Mouse (Mus musculus): ENCODE data around the gene Diras2. TPM values are rescaled to one million over a fixed set of nuclear protein-coding genes. Genes with fewer than 3 reads are reported as not detected.

Gene Diras2
- polyA plus RNA-seq, 1 experiment, result not detected

GRCm38 (mm10) chr13:52561367-52562165 is 30.5 kb upstream of the Diras2 start:
- Histone ChIP-seq H3K4me1 (ENCODE audit: control insufficient read depth, insufficient read depth, low read length) (no peaks in the 10 kb centered on the region; the same call in 1 of the 2 replicates), H3K27ac (ENCODE audit: insufficient read depth, low read depth, low read length) (no peak overlapping the region), H3K4me3 (ENCODE audit: insufficient read depth, low read depth, low read length) (no peak overlapping the region)
- TF ChIP-seq POLR2A (IDR thresholded peaks at IDR 0.05; ENCODE audit: insufficient read depth, low read depth, low read length) (no peak), CTCF (IDR thresholded peaks at IDR 0.05; ENCODE audit: insufficient read depth, low read depth, low read length) (no peak)
- WGBS, result 78% methylated on average over 8 of the region's 8 CpGs

DNA sequence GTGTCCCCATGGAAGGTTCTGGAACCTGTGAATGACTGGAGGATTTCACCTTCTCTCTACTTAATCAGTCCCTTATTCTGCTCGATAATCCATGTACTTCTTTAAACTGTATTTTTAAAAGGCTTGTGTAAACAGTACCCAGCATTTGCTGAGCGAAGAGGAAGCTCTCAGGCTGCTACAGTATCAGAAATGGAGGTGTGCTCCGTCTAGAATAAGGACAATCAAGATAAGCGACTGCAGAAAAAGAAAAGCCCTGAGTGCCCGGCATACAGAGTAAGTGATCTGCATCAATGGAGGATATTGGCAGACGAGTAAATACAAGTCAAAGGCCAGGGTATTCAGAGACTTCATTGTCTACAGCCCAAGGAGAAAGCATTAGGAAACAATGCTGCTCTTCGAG is 26.3 kb upstream of the Diras2 start:
- Histone ChIP-seq H3K4me1 (ENCODE audit: control insufficient read depth, insufficient read depth, low read length) (no peaks in the 10 kb centered on the region), H3K4me3 (ENCODE audit: insufficient read depth, low read depth, low read length) (no peak overlapping the region), H3K27ac (ENCODE audit: insufficient read depth, low read depth, low read length) (no peak overlapping the region)
- 85% methylated on average over 7 of the region's 7 CpGs for WGBS
- no peak for TF ChIP-seq CTCF (IDR thresholded peaks at IDR 0.05; ENCODE audit: insufficient read depth, low read depth, low read length)
- TF ChIP-seq POLR2A (IDR thresholded peaks at IDR 0.05; ENCODE audit: insufficient read depth, low read depth, low read length), result no peak

DNA sequence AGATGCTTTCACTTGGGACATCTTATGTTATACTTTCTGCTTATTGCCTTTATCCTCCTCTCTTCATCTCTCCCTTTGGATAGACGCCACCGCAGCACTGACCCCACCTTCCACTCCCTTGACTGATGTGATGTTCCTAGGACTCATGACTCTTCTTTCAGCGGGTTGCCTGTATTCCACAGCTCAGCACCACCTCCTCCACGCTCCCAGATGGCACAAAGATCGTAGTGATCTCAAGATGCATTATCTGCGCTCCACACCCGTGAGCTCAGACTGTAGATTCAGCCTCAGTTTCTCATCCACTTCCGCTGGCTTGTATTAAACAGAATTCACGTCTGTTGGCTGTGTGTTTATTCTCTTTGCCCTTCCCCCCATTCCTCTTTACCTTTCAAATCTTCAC is 23.6 kb upstream of the Diras2 start:
- TF ChIP-seq POLR2A (IDR thresholded peaks at IDR 0.05; ENCODE audit: insufficient read depth, low read depth, low read length) (no peak), CTCF (IDR thresholded peaks at IDR 0.05; ENCODE audit: insufficient read depth, low read depth, low read length) (no peak)
- Histone ChIP-seq H3K4me3 (ENCODE audit: insufficient read depth, low read depth, low read length) (no peak overlapping the region), H3K4me1 (ENCODE audit: control insufficient read depth, insufficient read depth, low read length) (no peaks in the 10 kb centered on the region), H3K27ac (ENCODE audit: insufficient read depth, low read depth, low read length) (no peak overlapping the region)
- WGBS, result 91% methylated on average over 9 of the region's 9 CpGs

DNA sequence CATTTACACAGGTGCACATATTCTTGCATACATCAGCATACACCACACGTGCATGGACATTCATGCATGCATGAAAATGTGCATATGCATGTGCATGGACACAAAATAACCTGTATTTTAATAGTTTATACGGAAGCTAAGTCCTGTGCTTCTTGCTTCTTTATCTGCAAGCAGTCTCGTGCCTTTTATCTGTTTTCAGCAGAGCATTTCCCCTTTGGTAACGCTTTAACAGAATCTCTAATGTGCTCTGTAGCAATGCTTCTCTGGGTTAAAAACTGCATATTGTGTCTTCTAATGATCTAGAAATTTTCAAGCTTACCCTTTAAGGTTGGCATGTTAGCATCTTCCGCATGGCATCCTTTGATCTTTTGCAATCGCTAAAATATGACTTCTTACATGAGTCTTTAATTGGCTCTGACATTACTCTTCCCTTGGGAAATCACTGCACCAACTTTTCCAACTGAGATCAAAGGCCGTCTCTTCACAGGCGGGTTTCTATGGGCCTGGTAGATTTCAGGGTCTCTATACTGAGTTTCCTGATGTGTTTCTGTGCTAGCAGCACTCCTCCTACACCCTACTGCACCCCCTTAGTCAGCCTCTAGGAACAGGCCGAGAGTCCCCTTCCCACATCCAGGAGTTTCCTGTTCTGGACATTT is 21.9 kb upstream of the Diras2 start:
- Histone ChIP-seq H3K4me1 (ENCODE audit: control insufficient read depth, insufficient read depth, low read length) (no peaks in the 10 kb centered on the region), H3K27ac (ENCODE audit: insufficient read depth, low read depth, low read length) (no peak overlapping the region), H3K4me3 (ENCODE audit: insufficient read depth, low read depth, low read length) (no peak overlapping the region)
- 89% methylated on average over 9 of the region's 9 CpGs for WGBS
- no peak for TF ChIP-seq POLR2A (IDR thresholded peaks at IDR 0.05; ENCODE audit: insufficient read depth, low read depth, low read length)

DNA sequence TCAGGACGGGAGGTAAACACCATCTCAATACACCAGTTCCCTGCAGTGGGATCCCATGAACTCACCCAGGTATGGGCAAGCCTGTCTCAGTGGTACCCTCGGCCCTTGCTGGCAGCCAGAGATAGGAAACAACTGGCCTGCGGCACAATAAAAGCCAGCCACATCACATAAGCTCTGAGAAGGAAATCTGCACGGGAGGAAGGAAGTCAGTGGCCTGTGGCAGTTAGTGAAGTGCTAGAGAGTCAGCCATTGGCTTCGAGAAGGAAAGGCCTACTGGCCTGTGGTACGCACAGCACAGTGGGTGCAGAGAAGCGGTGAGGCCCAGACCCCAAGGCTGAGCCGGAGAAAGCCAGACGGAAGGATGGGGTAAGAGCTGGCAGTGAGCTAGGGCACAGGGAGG is 20.2 kb upstream of the Diras2 start:
- Histone ChIP-seq H3K4me3 (ENCODE audit: insufficient read depth, low read depth, low read length) (no peak overlapping the region), H3K4me1 (ENCODE audit: control insufficient read depth, insufficient read depth, low read length) (no peaks in the 10 kb centered on the region), H3K27ac (ENCODE audit: insufficient read depth, low read depth, low read length) (no peak overlapping the region)
- TF ChIP-seq CTCF (IDR thresholded peaks at IDR 0.05; ENCODE audit: insufficient read depth, low read depth, low read length) (no peak), POLR2A (IDR thresholded peaks at IDR 0.05; ENCODE audit: insufficient read depth, low read depth, low read length) (no peak)
- WGBS, result 90% methylated on average over 9 of the region's 9 CpGs

DNA sequence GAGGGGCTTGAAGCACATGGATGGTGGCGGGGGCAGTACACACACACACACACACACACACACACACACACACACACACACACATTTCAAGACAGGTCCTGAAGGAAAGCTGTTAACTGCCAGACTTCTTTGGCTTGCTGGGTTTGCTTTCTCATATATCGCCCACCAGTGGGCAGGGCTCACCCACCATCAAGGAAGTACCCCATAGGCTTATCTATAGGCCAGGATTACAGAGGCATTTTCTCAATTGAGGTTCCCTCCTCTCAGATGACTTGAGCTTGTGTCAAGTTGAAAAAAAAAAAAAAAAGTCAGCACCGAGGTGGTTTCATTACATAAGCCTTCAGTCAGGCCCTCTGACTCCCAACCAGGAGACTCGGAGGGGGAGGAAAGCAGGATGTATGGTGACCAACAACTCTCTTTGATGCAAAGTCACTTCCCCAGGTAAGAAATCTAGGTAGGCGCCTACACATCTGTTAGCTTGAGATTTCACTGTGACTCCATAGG is 19.7 kb upstream of the Diras2 start:
- WGBS, result 89% methylated on average over 5 of the region's 5 CpGs
- Histone ChIP-seq H3K4me1 (ENCODE audit: control insufficient read depth, insufficient read depth, low read length) (no peaks in the 10 kb centered on the region), H3K4me3 (ENCODE audit: insufficient read depth, low read depth, low read length) (no peak overlapping the region), H3K27ac (ENCODE audit: insufficient read depth, low read depth, low read length) (no peak overlapping the region)
- no peak for TF ChIP-seq CTCF (IDR thresholded peaks at IDR 0.05; ENCODE audit: insufficient read depth, low read depth, low read length)
- TF ChIP-seq POLR2A (IDR thresholded peaks at IDR 0.05; ENCODE audit: insufficient read depth, low read depth, low read length), result no peak

- 91% methylated on average over 6 of the region's 6 CpGs for WGBS
These were observed 15.2 kb upstream of the Diras2 start for GRCm38 (mm10) chr13:52546288-52546687.

DNA sequence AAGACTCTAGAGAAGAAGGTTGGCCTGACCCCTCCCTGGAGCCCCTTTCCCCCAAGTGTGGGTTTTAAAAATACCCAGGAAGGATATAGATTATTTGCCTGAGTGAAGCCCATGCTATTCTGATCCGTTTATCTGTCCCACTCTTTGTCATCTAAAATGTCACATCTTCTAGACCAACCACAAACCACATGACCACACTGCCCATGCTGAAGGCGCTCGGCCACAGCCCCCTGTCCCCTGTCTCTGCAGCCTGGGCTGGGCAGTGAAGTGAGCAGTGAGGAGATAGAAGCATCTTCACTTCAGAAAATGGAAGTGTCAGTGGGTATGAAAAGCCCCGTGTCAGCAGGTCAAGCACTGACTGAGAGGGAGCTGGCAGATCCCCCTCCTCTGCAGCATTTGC is 11.6 kb upstream of the Diras2 start:
- Histone ChIP-seq H3K4me3 (ENCODE audit: insufficient read depth, low read depth, low read length) (no peak overlapping the region), H3K4me1 (ENCODE audit: control insufficient read depth, insufficient read depth, low read length) (no peaks in the 10 kb centered on the region), H3K27ac (ENCODE audit: insufficient read depth, low read depth, low read length) (no peak overlapping the region)
- WGBS, result 81% methylated on average over 4 of the region's 4 CpGs
- TF ChIP-seq CTCF (IDR thresholded peaks at IDR 0.05; ENCODE audit: insufficient read depth, low read depth, low read length) (no peak), POLR2A (IDR thresholded peaks at IDR 0.05; ENCODE audit: insufficient read depth, low read depth, low read length) (no peak)

More at GRCm38 (mm10) chr13:52546288-52546687, 15.2 kb upstream of the Diras2 start:
- Histone ChIP-seq H3K27ac (ENCODE audit: insufficient read depth, low read depth, low read length) (no peak overlapping the region), H3K4me3 (ENCODE audit: insufficient read depth, low read depth, low read length) (no peak overlapping the region), H3K4me1 (ENCODE audit: control insufficient read depth, insufficient read depth, low read length) (no peaks in the 10 kb centered on the region)
- TF ChIP-seq CTCF (IDR thresholded peaks at IDR 0.05; ENCODE audit: insufficient read depth, low read depth, low read length), result no peak
- no peak for TF ChIP-seq POLR2A (IDR thresholded peaks at IDR 0.05; ENCODE audit: insufficient read depth, low read depth, low read length)

DNA sequence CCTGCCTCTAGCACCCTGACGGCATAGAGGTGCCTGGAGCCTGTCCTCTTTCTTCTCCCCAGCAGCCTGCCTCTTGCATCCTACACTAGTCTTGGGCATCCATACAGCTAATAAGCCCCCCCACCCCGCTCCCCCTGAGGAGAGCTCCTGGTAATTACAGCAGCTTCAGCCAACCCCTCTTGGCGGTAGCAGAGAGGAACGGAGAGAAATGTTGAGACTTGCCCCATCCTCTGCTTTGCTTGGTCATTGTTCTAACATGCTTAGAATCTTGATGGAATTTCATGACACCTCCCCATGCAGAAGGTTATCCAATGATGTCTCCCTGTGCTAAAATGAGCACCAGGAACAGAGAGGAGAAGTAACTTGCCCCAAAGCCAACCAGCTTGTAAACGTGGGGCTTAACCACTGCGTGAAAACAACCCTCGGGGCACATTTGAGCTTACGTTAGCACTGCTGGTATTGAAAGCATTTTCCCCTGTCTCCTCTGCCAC is 11.0 kb upstream of the Diras2 start:
- 74% methylated on average over 8 of the region's 8 CpGs for WGBS
- Histone ChIP-seq H3K4me3 (ENCODE audit: insufficient read depth, low read depth, low read length) (no peak overlapping the region), H3K27ac (ENCODE audit: insufficient read depth, low read depth, low read length) (no peak overlapping the region), H3K4me1 (ENCODE audit: control insufficient read depth, insufficient read depth, low read length) (no peaks in the 10 kb centered on the region)
- TF ChIP-seq CTCF (IDR thresholded peaks at IDR 0.05; ENCODE audit: insufficient read depth, low read depth, low read length) (no peak), POLR2A (IDR thresholded peaks at IDR 0.05; ENCODE audit: insufficient read depth, low read depth, low read length) (no peak)
